Mouse (Mus musculus): ENCODE results near the gene Palm3. TPM values are rescaled to one million over a fixed set of nuclear protein-coding genes. Genes with fewer than 3 reads are reported as not detected.

The Palm3 gene
- polyA plus RNA-seq, 1 experiment from 2014 or later = 2.1 TPM

DNA sequence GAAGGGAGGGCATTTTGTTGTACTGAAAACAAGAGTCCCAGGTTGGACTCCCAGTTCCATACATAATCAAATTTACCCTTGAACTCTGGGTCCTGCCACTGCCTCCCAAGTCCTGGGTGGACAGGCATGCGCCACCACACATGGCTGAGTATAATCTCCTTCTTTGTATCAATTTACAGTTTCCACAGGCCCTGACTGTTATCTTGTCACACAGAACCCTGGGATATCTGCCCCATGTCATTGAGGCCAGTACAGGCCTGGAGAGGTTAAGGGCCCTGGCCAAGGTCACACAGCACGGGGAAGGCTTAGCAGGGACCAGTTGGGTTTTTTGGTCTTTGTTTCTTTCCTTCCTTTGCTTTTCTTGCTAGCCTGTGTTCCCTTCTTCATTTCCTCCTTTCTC is 28.8 kb upstream of the Palm3 start:
- no peak overlapping the region for H3K27ac ChIP-seq (replicated peaks; ENCODE audit: low read depth, low read length)
- 0 out of 2 replicates have a peak, but pooled peaks cover 5% of the 10 kb centered on the region for H3K4me1 ChIP-seq (ENCODE audit: control insufficient read depth, insufficient read depth, low read length)
- ATAC-seq (ENCODE audit: insufficient number of reproducible peaks, low FRiP score, low TSS enrichment, low read depth) = no peak
- H3K36me3 ChIP-seq (ENCODE audit: control insufficient read depth, insufficient read depth, low read length) = peaks cover 22% of the 10 kb centered on the region
- no peak for DNase-seq (ENCODE audit: low spot score)
- no peaks in the 10 kb centered on the region for H3K9me3 ChIP-seq (ENCODE audit: control insufficient read depth, low read length)
- 81% methylated on average over 2 of the region's 2 CpGs for WGBS
- H3K4me2 ChIP-seq (ENCODE audit: low read depth, severe bottlenecking) = no peak overlapping the region
- H3K9ac ChIP-seq (ENCODE audit: low read length) = no peak overlapping the region
- H3K27me3 ChIP-seq (ENCODE audit: control insufficient read depth, insufficient read depth, low read length) = no peaks in the 10 kb centered on the region
- H3K4me3 ChIP-seq (ENCODE audit: low read depth, low read length) = no peak overlapping the region

DNA sequence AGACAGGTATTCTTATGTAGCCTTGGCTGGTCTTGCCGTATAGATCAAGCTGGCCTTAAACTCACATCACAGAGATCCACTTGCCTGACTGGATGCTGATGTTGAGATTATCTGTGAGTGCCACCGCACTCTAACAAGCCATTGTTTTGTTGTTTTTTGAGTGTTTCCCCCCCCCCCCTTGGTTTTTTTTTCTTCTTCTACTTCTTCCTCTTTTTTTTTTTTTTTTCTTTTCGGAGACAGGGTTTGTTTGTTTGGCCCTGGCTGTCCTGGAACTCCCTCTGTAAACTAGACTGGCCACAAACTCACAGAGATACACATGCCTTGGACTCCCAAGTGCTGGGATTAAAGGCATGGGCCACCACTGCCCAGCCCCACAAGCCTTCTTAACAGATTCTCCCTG is 27.2 kb upstream of the Palm3 start:
- WGBS = 88% methylated on average over 3 of the region's 3 CpGs
- DNase-seq (ENCODE audit: low spot score) (no peak), ATAC-seq (ENCODE audit: insufficient number of reproducible peaks, low FRiP score, low TSS enrichment, low read depth) (no peak)

DNA sequence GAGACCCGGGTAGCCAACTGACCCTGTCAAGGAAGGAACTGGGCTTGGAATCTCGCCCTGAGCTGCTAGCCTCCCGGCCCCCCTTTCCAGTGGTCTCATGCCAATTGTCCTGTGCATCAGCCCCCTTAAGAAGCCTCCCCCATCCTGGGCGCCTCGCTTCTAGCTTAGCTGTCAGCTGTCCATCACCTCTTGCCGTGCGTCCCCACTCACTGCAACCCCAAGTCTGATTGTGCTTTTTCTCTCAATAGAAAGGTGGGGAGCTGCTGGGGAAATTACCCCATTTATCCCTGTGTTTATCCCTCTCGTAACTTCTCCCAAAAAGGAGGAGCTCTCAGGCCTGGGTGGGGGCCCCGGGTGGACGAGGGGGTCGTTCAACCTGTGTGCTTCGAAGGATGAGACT is 25.3 kb upstream of the Palm3 start:
- H3K4me2 ChIP-seq (ENCODE audit: low read depth, severe bottlenecking) = peak overlapping the region; percentile 90
- H3K36me3 ChIP-seq (ENCODE audit: control insufficient read depth, insufficient read depth, low read length) = peaks cover 20% of the 10 kb centered on the region
- ATAC-seq (ENCODE audit: insufficient number of reproducible peaks, low FRiP score, low TSS enrichment, low read depth) (no peak), DNase-seq (ENCODE audit: low spot score) (no peak)
- H3K4me1 ChIP-seq (ENCODE audit: control insufficient read depth, insufficient read depth, low read length) = peaks cover 16% of the 10 kb centered on the region
- WGBS = 16% methylated on average over 12 of the region's 12 CpGs
- H3K4me3 ChIP-seq (ENCODE audit: low read depth, low read length) = peak overlapping the region; percentile 76
- H3K9ac ChIP-seq (ENCODE audit: low read length) = peak overlapping the region; percentile 91; the same call in 1 of the 2 replicates
- 0 out of 2 replicates have a peak, but pooled peaks cover 6% of the 10 kb centered on the region for H3K27me3 ChIP-seq (ENCODE audit: control insufficient read depth, insufficient read depth, low read length)
- no peak overlapping the region for H3K27ac ChIP-seq (replicated peaks; ENCODE audit: low read depth, low read length)
- no peaks in the 10 kb centered on the region for H3K9me3 ChIP-seq (ENCODE audit: control insufficient read depth, low read length)

More for the DNA sequence above, 27.2 kb upstream of the Palm3 start:
- Histone ChIP-seq H3K9ac (ENCODE audit: low read length) (no peak overlapping the region), H3K27ac (replicated peaks; ENCODE audit: low read depth, low read length) (no peak overlapping the region), H3K36me3 (ENCODE audit: control insufficient read depth, insufficient read depth, low read length) (peaks cover 22% of the 10 kb centered on the region), H3K9me3 (ENCODE audit: control insufficient read depth, low read length) (no peaks in the 10 kb centered on the region), H3K4me3 (ENCODE audit: low read depth, low read length) (no peak overlapping the region), H3K4me2 (ENCODE audit: low read depth, severe bottlenecking) (no peak overlapping the region), H3K27me3 (ENCODE audit: control insufficient read depth, insufficient read depth, low read length) (no peaks in the 10 kb centered on the region), H3K4me1 (ENCODE audit: control insufficient read depth, insufficient read depth, low read length) (peaks cover 8% of the 10 kb centered on the region)

DNA sequence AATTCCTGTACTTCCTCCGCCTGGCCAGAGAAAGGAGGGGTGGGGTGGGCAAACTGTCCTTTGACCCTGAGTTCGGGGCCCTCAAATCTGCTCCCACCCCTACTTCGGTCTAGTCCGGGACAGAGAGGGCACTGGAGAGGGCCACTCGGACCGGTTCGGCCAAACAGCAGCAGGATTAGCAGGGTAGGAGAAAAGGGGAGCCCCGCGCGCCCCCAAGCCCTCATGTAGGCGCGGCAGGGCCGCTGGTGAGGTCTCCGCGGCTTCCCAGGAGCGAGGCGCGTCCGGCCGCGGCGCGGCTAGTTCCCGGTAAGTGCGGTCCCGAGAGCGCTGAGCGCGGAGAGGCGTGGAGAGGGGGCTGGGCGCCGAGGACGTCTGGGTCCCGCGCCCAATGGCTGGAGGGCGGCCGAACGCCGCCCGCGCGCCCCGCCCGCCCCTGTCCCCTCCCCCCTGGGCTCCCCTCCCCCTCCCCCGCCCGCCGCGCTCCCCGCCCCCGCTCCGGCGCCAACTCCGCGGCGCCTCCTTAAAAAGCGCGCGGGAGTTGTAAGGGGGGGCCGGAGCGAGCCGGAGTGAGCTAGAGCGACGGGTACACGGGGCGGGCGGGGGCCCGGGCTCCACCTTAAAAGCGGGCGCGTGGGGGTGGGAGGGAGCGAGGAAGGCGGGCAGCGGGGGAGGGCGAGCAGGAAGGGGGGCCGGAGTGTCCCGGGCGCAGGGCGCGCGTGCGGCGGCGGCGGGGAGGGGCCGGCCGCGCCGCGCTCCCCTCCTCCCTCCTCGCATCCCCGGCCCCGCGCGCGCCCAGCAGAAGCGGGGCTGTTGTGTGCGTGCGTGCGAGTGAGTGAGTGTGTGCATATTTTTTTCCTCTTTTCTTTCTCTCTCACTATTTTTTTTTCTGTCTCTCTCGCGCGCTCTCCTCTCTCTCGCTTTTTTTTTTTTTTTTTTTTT is 24.4 kb upstream of the Palm3 start:
- Histone ChIP-seq H3K4me3 (ENCODE audit: low read depth, low read length) (peak overlapping the region; percentile 76), H3K36me3 (ENCODE audit: control insufficient read depth, insufficient read depth, low read length) (peaks cover 11% of the 10 kb centered on the region)

DNA sequence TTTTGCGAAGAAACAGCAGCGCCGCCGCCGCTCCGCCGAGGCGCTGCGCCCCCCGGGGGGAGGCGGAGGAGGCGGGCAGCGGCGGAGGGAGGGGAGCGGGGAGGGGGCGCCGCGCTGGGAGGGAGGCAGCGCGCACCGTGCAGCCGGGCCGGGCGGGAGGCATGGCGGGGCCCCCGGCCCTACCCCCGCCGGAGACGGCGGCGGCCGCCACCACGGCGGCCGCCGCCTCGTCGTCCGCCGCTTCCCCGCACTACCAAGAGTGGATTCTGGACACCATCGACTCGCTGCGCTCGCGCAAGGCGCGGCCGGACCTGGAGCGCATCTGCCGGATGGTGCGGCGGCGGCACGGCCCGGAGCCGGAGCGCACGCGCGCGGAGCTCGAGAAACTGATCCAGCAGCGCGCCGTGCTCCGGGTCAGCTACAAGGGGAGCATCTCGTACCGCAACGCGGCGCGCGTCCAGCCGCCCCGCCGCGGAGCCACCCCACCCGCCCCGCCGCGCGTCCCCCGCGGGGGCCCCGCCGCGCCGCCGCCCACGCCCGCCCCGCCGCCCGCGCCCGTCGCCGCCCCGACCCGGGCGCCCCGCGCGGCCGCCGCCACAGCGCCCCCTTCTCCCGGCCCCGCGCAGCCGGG is 23.6 kb upstream of the Palm3 start, which contains the start of gene Samd1:
Gene Samd1, plus strand, starts transcription at position 162 of the 631 bp plus-strand sequence.
- DNase-seq (ENCODE audit: low spot score) = peak; percentile 65
- ATAC-seq (ENCODE audit: insufficient number of reproducible peaks, low FRiP score, low TSS enrichment, low read depth) = no peak

More for the DNA sequence above, 24.4 kb upstream of the Palm3 start:
- peaks cover 19% of the 10 kb centered on the region for H3K4me1 ChIP-seq (ENCODE audit: control insufficient read depth, insufficient read depth, low read length)
- WGBS = 0% methylated on average over 54 of the region's 103 CpGs
- H3K27ac ChIP-seq (replicated peaks; ENCODE audit: low read depth, low read length) = peak overlapping the region; percentile 97
- ATAC-seq (ENCODE audit: insufficient number of reproducible peaks, low FRiP score, low TSS enrichment, low read depth) (peak; percentile 74), DNase-seq (ENCODE audit: low spot score) (peak; percentile 88)
- H3K27me3 ChIP-seq (ENCODE audit: control insufficient read depth, insufficient read depth, low read length) = 0 out of 2 replicates have a peak, but pooled peaks cover 6% of the 10 kb centered on the region
- no peaks in the 10 kb centered on the region for H3K9me3 ChIP-seq (ENCODE audit: control insufficient read depth, low read length)
- H3K4me2 ChIP-seq (ENCODE audit: low read depth, severe bottlenecking) = peak overlapping the region; percentile 90
- peak overlapping the region; percentile 91 for H3K9ac ChIP-seq (ENCODE audit: low read length)

DNA sequence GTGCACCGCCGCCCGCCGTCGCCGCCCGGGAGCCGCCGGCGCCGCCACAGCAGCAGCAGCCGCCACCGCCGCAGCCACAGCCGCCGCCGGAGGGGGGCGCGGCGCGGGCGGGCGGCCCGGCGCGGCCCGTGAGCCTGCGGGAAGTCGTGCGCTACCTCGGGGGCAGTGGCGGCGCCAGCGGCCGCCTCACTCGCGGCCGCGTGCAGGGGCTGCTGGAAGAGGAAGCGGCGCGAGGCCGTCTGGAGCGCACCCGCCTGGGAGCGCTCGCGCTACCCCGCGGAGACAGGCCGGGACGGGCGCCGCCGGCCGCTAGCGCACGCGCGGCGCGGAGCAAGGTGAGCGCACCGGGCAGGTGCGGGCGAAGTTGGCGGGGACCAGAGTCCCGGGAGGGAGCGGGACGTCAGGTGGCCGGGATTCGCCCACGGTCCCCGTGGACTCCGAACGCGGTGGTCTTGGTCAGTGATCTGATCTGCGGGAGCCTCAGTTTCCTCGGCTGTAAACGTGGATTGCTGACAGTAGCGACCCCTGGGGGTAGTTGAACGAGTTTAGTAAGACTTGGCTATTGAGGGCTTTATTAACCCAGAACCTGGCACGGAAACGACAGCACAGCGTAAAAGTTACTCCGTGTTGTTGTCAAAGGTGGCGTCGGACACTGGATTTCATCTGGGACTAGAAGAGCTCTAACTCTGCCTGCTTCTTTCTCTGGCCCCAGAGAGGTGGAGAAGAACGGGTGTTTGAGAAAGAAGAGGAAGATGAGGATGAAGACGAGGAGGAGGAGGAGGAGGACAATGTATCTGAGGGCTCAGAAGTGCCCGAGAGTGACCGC is 22.8 kb upstream of the Palm3 start:
- under 1% methylated on average over 68 of the region's 92 CpGs for WGBS
- DNase-seq (ENCODE audit: low spot score) (peak; percentile 78), ATAC-seq (ENCODE audit: insufficient number of reproducible peaks, low FRiP score, low TSS enrichment, low read depth) (no peak)
- peak overlapping the region; percentile 82 for H3K9ac ChIP-seq (ENCODE audit: low read length)
- peaks cover 7% of the 10 kb centered on the region for H3K36me3 ChIP-seq (ENCODE audit: control insufficient read depth, insufficient read depth, low read length)
- 0 out of 2 replicates have a peak, but pooled peaks cover 6% of the 10 kb centered on the region for H3K27me3 ChIP-seq (ENCODE audit: control insufficient read depth, insufficient read depth, low read length)
- peak overlapping the region; percentile 90 for H3K4me2 ChIP-seq (ENCODE audit: low read depth, severe bottlenecking)
- peak overlapping the region; percentile 97 for H3K27ac ChIP-seq (replicated peaks; ENCODE audit: low read depth, low read length)
- H3K4me1 ChIP-seq (ENCODE audit: control insufficient read depth, insufficient read depth, low read length) = peaks cover 19% of the 10 kb centered on the region
- no peaks in the 10 kb centered on the region for H3K9me3 ChIP-seq (ENCODE audit: control insufficient read depth, low read length)
- peak overlapping the region; percentile 76 for H3K4me3 ChIP-seq (ENCODE audit: low read depth, low read length)

More for the DNA sequence above, 23.6 kb upstream of the Palm3 start, which contains the start of gene Samd1:
- peak within 1 kb of the TSS; percentile 76 for H3K4me3 ChIP-seq (ENCODE audit: low read depth, low read length)
- peak within 1 kb of the TSS; percentile 90 for H3K4me2 ChIP-seq (ENCODE audit: low read depth, severe bottlenecking)
- H3K36me3 ChIP-seq (ENCODE audit: control insufficient read depth, insufficient read depth, low read length) = peaks cover 8% of the 10 kb centered on the region
- H3K27me3 ChIP-seq (ENCODE audit: control insufficient read depth, insufficient read depth, low read length) = 0 out of 2 replicates have a peak, but pooled peaks cover 6% of the 10 kb centered on the region
- WGBS = under 1% methylated on average over 66 of the region's 112 CpGs
- peaks cover 19% of the 10 kb centered on the region for H3K4me1 ChIP-seq (ENCODE audit: control insufficient read depth, insufficient read depth, low read length)
- peak within 1 kb of the TSS; percentile 91 for H3K9ac ChIP-seq (ENCODE audit: low read length)
- H3K27ac ChIP-seq (replicated peaks; ENCODE audit: low read depth, low read length) = peak within 1 kb of the TSS; percentile 97
- H3K9me3 ChIP-seq (ENCODE audit: control insufficient read depth, low read length) = no peaks in the 10 kb centered on the region

DNA sequence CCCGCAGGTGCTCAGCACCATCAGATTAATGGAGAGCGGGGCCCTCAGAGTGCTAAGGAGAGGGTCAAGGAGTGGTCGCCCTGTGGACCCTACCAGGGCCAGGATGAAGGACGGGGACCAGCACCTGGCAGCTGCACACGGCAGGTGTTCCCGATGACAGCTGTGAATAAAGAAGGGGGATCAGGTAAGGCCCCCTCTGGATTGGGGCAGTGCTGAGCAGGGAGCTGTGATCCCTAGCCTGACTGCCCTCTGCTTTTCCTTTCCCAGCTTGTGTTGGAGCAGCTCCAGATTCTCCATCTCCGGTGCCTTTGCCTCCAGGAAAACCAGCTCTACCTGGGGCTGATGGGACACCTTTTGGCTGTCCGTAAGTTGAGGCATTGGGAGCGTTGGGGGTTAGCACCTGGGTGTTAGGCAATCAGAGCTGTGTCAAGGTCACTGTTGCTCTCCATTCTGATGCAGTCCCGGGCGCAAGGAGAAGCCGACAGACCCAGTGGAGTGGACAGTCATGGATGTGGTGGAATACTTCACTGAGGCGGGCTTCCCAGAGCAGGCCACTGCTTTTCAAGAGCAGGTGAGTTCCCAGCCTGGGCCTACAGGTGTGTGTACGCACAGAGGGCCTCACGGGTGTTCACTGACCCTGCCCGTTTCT is 22.1 kb upstream of the Palm3 start:
- no peaks in the 10 kb centered on the region for H3K9me3 ChIP-seq (ENCODE audit: control insufficient read depth, low read length)
- peaks cover 7% of the 10 kb centered on the region; the same call in 1 of the 2 replicates for H3K36me3 ChIP-seq (ENCODE audit: control insufficient read depth, insufficient read depth, low read length)
- ATAC-seq (ENCODE audit: insufficient number of reproducible peaks, low FRiP score, low TSS enrichment, low read depth) (no peak), DNase-seq (ENCODE audit: low spot score) (no peak)
- H3K27ac ChIP-seq (replicated peaks; ENCODE audit: low read depth, low read length) = no peak overlapping the region
- peak overlapping the region; percentile 90 for H3K4me2 ChIP-seq (ENCODE audit: low read depth, severe bottlenecking)
- WGBS = 68% methylated on average over 16 of the region's 16 CpGs
- peak overlapping the region; percentile 2 for H3K9ac ChIP-seq (ENCODE audit: low read length)
- 0 out of 2 replicates have a peak, but pooled peaks cover 6% of the 10 kb centered on the region for H3K27me3 ChIP-seq (ENCODE audit: control insufficient read depth, insufficient read depth, low read length)
- peak overlapping the region; percentile 76 for H3K4me3 ChIP-seq (ENCODE audit: low read depth, low read length)
- H3K4me1 ChIP-seq (ENCODE audit: control insufficient read depth, insufficient read depth, low read length) = peaks cover 20% of the 10 kb centered on the region

Measured in limb, embryonic 11.5 days (tissue).